Mouse (Mus musculus): ENCODE results near the gene Ccdc61. TPM values are rescaled to one million over a fixed set of nuclear protein-coding genes. Genes with fewer than 3 reads are reported as not detected.
A peak's percentile ranks its signal among the peaks of the same experiment; 100 is the strongest.

Ccdc61 gene
- total RNA-seq, 2 experiments from 2014 or later = 5.1 TPM

- DNase-seq = no peak
- intact Hi-C loops (cut with DNase I; ENCODE audit: low total_unique reads) = no loop called here
These were observed 10.9 kb upstream of the Ccdc61 start for GRCm38 (mm10) chr7:18921069-18921468.

- no peak for DNase-seq
- intact Hi-C loops (cut with DNase I; ENCODE audit: low total_unique reads) = loop anchor here (10.0 kb wide), 1 partner anchor 67 kb away; the partner anchor contains the start of gene Nanos2
These were observed 7.7 kb upstream of the Ccdc61 start for GRCm38 (mm10) chr7:18917931-18918330.

- intact Hi-C loops (cut with DNase I; ENCODE audit: low total_unique reads) = loop anchor here (10.0 kb wide), 1 partner anchor 69 kb away; the partner anchor contains the start of gene Nanos2
These were observed 6.0 kb upstream of the Ccdc61 start for GRCm38 (mm10) chr7:18916254-18916653.

GRCm38 (mm10) chr7:18909797-18910196, 418 bp downstream of the Ccdc61 start:
- intact Hi-C loops (cut with DNase I; ENCODE audit: low total_unique reads) = loop anchor here (10.0 kb wide), 1 partner anchor 75 kb away; the partner anchor contains the start of gene Nanos2
- no peak for DNase-seq

More at GRCm38 (mm10) chr7:18916254-18916653, 6.0 kb upstream of the Ccdc61 start:
- no peak for DNase-seq

- no peak for DNase-seq
- intact Hi-C loops (cut with DNase I; ENCODE audit: low total_unique reads) = loop anchor here (5.0 kb wide), 1 partner anchor 32 kb away; no protein-coding TSS in a partner anchor
These were observed 5.2 kb downstream of the Ccdc61 start for GRCm38 (mm10) chr7:18904971-18905370.

GRCm38 (mm10) chr7:18902486-18902885, 7.7 kb downstream of the Ccdc61 start:
- intact Hi-C loops (cut with DNase I; ENCODE audit: low total_unique reads) = loop anchor here (5.0 kb wide), 1 partner anchor 35 kb away; no protein-coding TSS in a partner anchor
- DNase-seq = no peak

- intact Hi-C loops (cut with DNase I; ENCODE audit: low total_unique reads) = loop anchor here (5.0 kb wide), 1 partner anchor 37 kb away; no protein-coding TSS in a partner anchor
- DNase-seq = no peak
These were observed 9.7 kb downstream of the Ccdc61 start for GRCm38 (mm10) chr7:18900513-18900912.

GRCm38 (mm10) chr7:18896536-18896935, 13.7 kb downstream of the Ccdc61 start:
- intact Hi-C loops (cut with DNase I; ENCODE audit: low total_unique reads) = no loop called here

GRCm38 (mm10) chr7:18893651-18894430, 16.4 kb downstream of the Ccdc61 start:
- intact Hi-C loops (cut with DNase I; ENCODE audit: low total_unique reads) = no loop called here
- DNase-seq = peak; percentile 68

More at GRCm38 (mm10) chr7:18896536-18896935, 13.7 kb downstream of the Ccdc61 start:
- peak; percentile 57 for DNase-seq

GRCm38 (mm10) chr7:18893009-18893408, 17.2 kb downstream of the Ccdc61 start:
- intact Hi-C loops (cut with DNase I; ENCODE audit: low total_unique reads) = no loop called here
- DNase-seq = no peak

- intact Hi-C loops (cut with DNase I; ENCODE audit: low total_unique reads) = no loop called here
- DNase-seq = peak; percentile 84
These were observed 18.2 kb downstream of the Ccdc61 start for GRCm38 (mm10) chr7:18891872-18892599.

- DNase-seq = no peak
- intact Hi-C loops (cut with DNase I; ENCODE audit: low total_unique reads) = no loop called here
These were observed 19.4 kb downstream of the Ccdc61 start for GRCm38 (mm10) chr7:18890848-18891247.

- intact Hi-C loops (cut with DNase I; ENCODE audit: low total_unique reads) = no loop called here
These were observed 23.3 kb downstream of the Ccdc61 start for GRCm38 (mm10) chr7:18886963-18887362.

GRCm38 (mm10) chr7:18884745-18885422, 25.3 kb downstream of the Ccdc61 start:
- no peak for DNase-seq

More at GRCm38 (mm10) chr7:18886963-18887362, 23.3 kb downstream of the Ccdc61 start:
- no peak for DNase-seq

GRCm38 (mm10) chr7:18883991-18884744, 26.0 kb downstream of the Ccdc61 start:
- intact Hi-C loops (cut with DNase I; ENCODE audit: low total_unique reads) = no loop called here
- no peak for DNase-seq

More at GRCm38 (mm10) chr7:18884745-18885422, 25.3 kb downstream of the Ccdc61 start:
- intact Hi-C loops (cut with DNase I; ENCODE audit: low total_unique reads) = no loop called here

- intact Hi-C loops (cut with DNase I; ENCODE audit: low total_unique reads) = loop anchor here (5.0 kb wide), 1 partner anchor 46 kb away; no protein-coding TSS in a partner anchor
These were observed 31.5 kb downstream of the Ccdc61 start for GRCm38 (mm10) chr7:18878691-18879090.

GRCm38 (mm10) chr7:18875372-18875771, 34.8 kb downstream of the Ccdc61 start:
- intact Hi-C loops (cut with DNase I; ENCODE audit: low total_unique reads) = loop anchor here (5.0 kb wide), 1 partner anchor 43 kb away; no protein-coding TSS in a partner anchor

More at GRCm38 (mm10) chr7:18878691-18879090, 31.5 kb downstream of the Ccdc61 start:
- DNase-seq = no peak

GRCm38 (mm10) chr7:18873253-18873652, 37.0 kb downstream of the Ccdc61 start:
- DNase-seq = peak; percentile 57
- intact Hi-C loops (cut with DNase I; ENCODE audit: low total_unique reads) = loop anchor here (2.0 kb wide), 1 partner anchor 122 kb away; no protein-coding TSS in a partner anchor

More at GRCm38 (mm10) chr7:18875372-18875771, 34.8 kb downstream of the Ccdc61 start:
- DNase-seq = no peak
